Mouse (Mus musculus): ENCODE data around the gene Mtif2. TPM values are rescaled to one million over a fixed set of nuclear protein-coding genes. Genes with fewer than 3 reads are reported as not detected.

Gene Mtif2
- polyA plus RNA-seq (2012; rRNA removed): 24.5 and 28.2 TPM in 2 replicates

- 3% methylated on average over 47 of the region's 47 CpGs for WGBS
- Histone ChIP-seq H3K4me1 (ENCODE audit: control insufficient read depth, insufficient read depth, low read length) (no peaks in the 10 kb centered on the region), H3K4me3 (replicated peaks; ENCODE audit: insufficient read depth, low read depth, low read length) (peak within 1 kb of the TSS; percentile 93), H3K27me3 (ENCODE audit: control insufficient read depth, insufficient read depth, low read length) (no peaks in the 10 kb centered on the region), H3K27ac (ENCODE audit: insufficient read depth, low read length) (peak within 1 kb of the TSS; percentile 57; the same call in 1 of the 2 replicates)
- peak; percentile 83 to 85 for DNase-seq
- TF ChIP-seq POLR2A (IDR thresholded peaks at IDR 0.05; ENCODE audit: borderline replicate concordance, insufficient read depth, low read length): peak; percentile 94
- no peak for TF ChIP-seq CTCF (IDR thresholded peaks at IDR 0.05; ENCODE audit: borderline replicate concordance, insufficient read depth, low read depth, low read length)
Measured at GRCm38 (mm10) chr11:29525988-29526794, at the start of gene Mtif2. Gene Mtif2 (plus strand): TSS chr11:29526408.

GRCm38 (mm10) chr11:29493135-29493534 is 33.1 kb upstream of the Mtif2 start:
- Histone ChIP-seq H3K4me1 (ENCODE audit: control insufficient read depth, insufficient read depth, low read length) (no peaks in the 10 kb centered on the region), H3K27ac (ENCODE audit: insufficient read depth, low read length) (no peak overlapping the region), H3K27me3 (ENCODE audit: control insufficient read depth, insufficient read depth, low read length) (no peaks in the 10 kb centered on the region), H3K4me3 (replicated peaks; ENCODE audit: insufficient read depth, low read depth, low read length) (no peak overlapping the region)
- TF ChIP-seq POLR2A (IDR thresholded peaks at IDR 0.05; ENCODE audit: borderline replicate concordance, insufficient read depth, low read length) (no peak), CTCF (IDR thresholded peaks at IDR 0.05; ENCODE audit: borderline replicate concordance, insufficient read depth, low read depth, low read length) (no peak)
- DNase-seq: no peak
- WGBS: 93% methylated on average over 1 of the region's 1 CpGs

GRCm38 (mm10) chr11:29496962-29497361 is 29.2 kb upstream of the Mtif2 start:
- no peak for TF ChIP-seq POLR2A (IDR thresholded peaks at IDR 0.05; ENCODE audit: borderline replicate concordance, insufficient read depth, low read length)
- TF ChIP-seq CTCF (IDR thresholded peaks at IDR 0.05; ENCODE audit: borderline replicate concordance, insufficient read depth, low read depth, low read length): no peak
- no peaks in the 10 kb centered on the region for H3K4me1 ChIP-seq (ENCODE audit: control insufficient read depth, insufficient read depth, low read length)
- no peaks in the 10 kb centered on the region for H3K27me3 ChIP-seq (ENCODE audit: control insufficient read depth, insufficient read depth, low read length)
- H3K4me3 ChIP-seq (replicated peaks; ENCODE audit: insufficient read depth, low read depth, low read length): no peak overlapping the region
- DNase-seq: no peak
- H3K27ac ChIP-seq (ENCODE audit: insufficient read depth, low read length): no peak overlapping the region
- WGBS: 93% methylated on average over 3 of the region's 3 CpGs

- Histone ChIP-seq H3K4me3 (replicated peaks; ENCODE audit: insufficient read depth, low read depth, low read length) (no peak overlapping the region), H3K27ac (ENCODE audit: insufficient read depth, low read length) (no peak overlapping the region), H3K4me1 (ENCODE audit: control insufficient read depth, insufficient read depth, low read length) (no peaks in the 10 kb centered on the region), H3K27me3 (ENCODE audit: control insufficient read depth, insufficient read depth, low read length) (no peaks in the 10 kb centered on the region)
- no peak for DNase-seq
- TF ChIP-seq CTCF (IDR thresholded peaks at IDR 0.05; ENCODE audit: borderline replicate concordance, insufficient read depth, low read depth, low read length) (no peak), POLR2A (IDR thresholded peaks at IDR 0.05; ENCODE audit: borderline replicate concordance, insufficient read depth, low read length) (no peak)
- 91% methylated on average over 10 of the region's 10 CpGs for WGBS
Measured at GRCm38 (mm10) chr11:29503948-29504893, 22.0 kb upstream of the Mtif2 start.

- Histone ChIP-seq H3K4me1 (ENCODE audit: control insufficient read depth, insufficient read depth, low read length) (no peaks in the 10 kb centered on the region), H3K4me3 (replicated peaks; ENCODE audit: insufficient read depth, low read depth, low read length) (no peak overlapping the region), H3K27me3 (ENCODE audit: control insufficient read depth, insufficient read depth, low read length) (no peaks in the 10 kb centered on the region), H3K27ac (ENCODE audit: insufficient read depth, low read length) (no peak overlapping the region)
- DNase-seq: no peak
- 92% methylated on average over 2 of the region's 2 CpGs for WGBS
- TF ChIP-seq CTCF (IDR thresholded peaks at IDR 0.05; ENCODE audit: borderline replicate concordance, insufficient read depth, low read depth, low read length) (no peak), POLR2A (IDR thresholded peaks at IDR 0.05; ENCODE audit: borderline replicate concordance, insufficient read depth, low read length) (no peak)
Measured at GRCm38 (mm10) chr11:29504899-29505625, 21.1 kb upstream of the Mtif2 start.

GRCm38 (mm10) chr11:29509421-29509820 is 16.8 kb upstream of the Mtif2 start:
- no peaks in the 10 kb centered on the region for H3K4me1 ChIP-seq (ENCODE audit: control insufficient read depth, insufficient read depth, low read length)
- DNase-seq: no peak
- WGBS: 92% methylated on average over 1 of the region's 1 CpGs
- TF ChIP-seq CTCF (IDR thresholded peaks at IDR 0.05; ENCODE audit: borderline replicate concordance, insufficient read depth, low read depth, low read length): no peak
- no peak for TF ChIP-seq POLR2A (IDR thresholded peaks at IDR 0.05; ENCODE audit: borderline replicate concordance, insufficient read depth, low read length)
- no peak overlapping the region for H3K27ac ChIP-seq (ENCODE audit: insufficient read depth, low read length)
- no peak overlapping the region for H3K4me3 ChIP-seq (replicated peaks; ENCODE audit: insufficient read depth, low read depth, low read length)
- no peaks in the 10 kb centered on the region for H3K27me3 ChIP-seq (ENCODE audit: control insufficient read depth, insufficient read depth, low read length)

- WGBS: 92% methylated on average over 4 of the region's 4 CpGs
- no peaks in the 10 kb centered on the region for H3K4me1 ChIP-seq (ENCODE audit: control insufficient read depth, insufficient read depth, low read length)
- H3K4me3 ChIP-seq (replicated peaks; ENCODE audit: insufficient read depth, low read depth, low read length): no peak overlapping the region
- no peak for DNase-seq
- no peaks in the 10 kb centered on the region for H3K27me3 ChIP-seq (ENCODE audit: control insufficient read depth, insufficient read depth, low read length)
- no peak overlapping the region for H3K27ac ChIP-seq (ENCODE audit: insufficient read depth, low read length)
- TF ChIP-seq POLR2A (IDR thresholded peaks at IDR 0.05; ENCODE audit: borderline replicate concordance, insufficient read depth, low read length) (no peak), CTCF (IDR thresholded peaks at IDR 0.05; ENCODE audit: borderline replicate concordance, insufficient read depth, low read depth, low read length) (no peak)
Measured at GRCm38 (mm10) chr11:29512818-29513535, 13.2 kb upstream of the Mtif2 start.

Measured in cerebellum, adult 2 months (tissue).